Mouse (Mus musculus): ENCODE measurements around the gene Gpr171. TPM values are rescaled to one million over a fixed set of nuclear protein-coding genes. Genes with fewer than 3 reads are reported as not detected.
"Not testable (repeated sequence)": the region's sequence is repeated elsewhere in the genome, so short reads cannot be mapped to it uniquely, and the experiment has no call there.

Gpr171 gene
- total RNA-seq, 1 experiment: 0.09 TPM

GRCm38 (mm10) chr3:59141507-59142305, 40.1 kb upstream of the Gpr171 start:
- DNase-seq (ENCODE audit: low read depth, low spot score): no peak
- no peak overlapping the region for H3K27ac ChIP-seq (ENCODE audit: insufficient read depth, low read depth, low read length, poor library complexity, severe bottlenecking)
- H3K4me3 ChIP-seq (ENCODE audit: insufficient read depth in 1 of 2, low read depth in 1 of 2, low read length in 2 of 2, poor library complexity in 1 of 2, severe bottlenecking in 1 of 2): no peak overlapping the region
- H3K4me1 ChIP-seq (ENCODE audit: control insufficient read depth in 2 of 2, insufficient read depth in 2 of 2, low read length in 2 of 2, poor library complexity in 1 of 2): no peaks in the 10 kb centered on the region
- no peak for TF ChIP-seq ZC3H11A (IDR thresholded peaks at IDR 0.05; ENCODE audit: borderline replicate concordance, low read depth, low read length)
- no peak for TF ChIP-seq ZNF384 (IDR thresholded peaks at IDR 0.05; ENCODE audit: low read depth, low read length)
- no peak for TF ChIP-seq HCFC1 (IDR thresholded peaks at IDR 0.05; ENCODE audit: borderline replicate concordance, insufficient read depth, low read length)
- TF ChIP-seq MAFK (IDR thresholded peaks at IDR 0.05; ENCODE audit: insufficient read depth, low read depth, low read length): no peak
- TF ChIP-seq CHD2 (IDR thresholded peaks at IDR 0.05; ENCODE audit: low read depth, low read length): no peak
- no peaks in the 10 kb centered on the region for H3K36me3 ChIP-seq (ENCODE audit: control insufficient read depth, insufficient read depth, low read length, poor library complexity, severe bottlenecking)
- H3K9ac ChIP-seq (ENCODE audit: insufficient read depth, low read depth, low read length, poor library complexity, severe bottlenecking): no peak overlapping the region
- no peaks in the 10 kb centered on the region for H3K9me3 ChIP-seq (ENCODE audit: control insufficient read depth, insufficient read depth, low read depth, low read length)
- in situ Hi-C loops (cut with MboI; ENCODE audit: low sequenced_read_pairs in 2 of 2, unreplicated experiment in 2 of 2): no loop called here

- H3K4me3 ChIP-seq (ENCODE audit: insufficient read depth in 1 of 2, low read depth in 1 of 2, low read length in 2 of 2, poor library complexity in 1 of 2, severe bottlenecking in 1 of 2); in situ Hi-C loops (cut with MboI; ENCODE audit: low sequenced_read_pairs in 2 of 2, unreplicated experiment in 2 of 2); H3K4me1 ChIP-seq (ENCODE audit: control insufficient read depth in 2 of 2, insufficient read depth in 2 of 2, low read length in 2 of 2, poor library complexity in 1 of 2); DNase-seq (ENCODE audit: low read depth, low spot score); H3K36me3 ChIP-seq (ENCODE audit: control insufficient read depth, insufficient read depth, low read length, poor library complexity, severe bottlenecking); H3K9ac ChIP-seq (ENCODE audit: insufficient read depth, low read depth, low read length, poor library complexity, severe bottlenecking); H3K9me3 ChIP-seq (ENCODE audit: control insufficient read depth, insufficient read depth, low read depth, low read length); H3K27ac ChIP-seq (ENCODE audit: insufficient read depth, low read depth, low read length, poor library complexity, severe bottlenecking): not testable (repeated sequence)
Observed at GRCm38 (mm10) chr3:59140941-59141340, 39.3 kb upstream of the Gpr171 start.

- Histone ChIP-seq H3K27ac (ENCODE audit: insufficient read depth, low read depth, low read length, poor library complexity, severe bottlenecking) (no peak overlapping the region), H3K9me3 (ENCODE audit: control insufficient read depth, insufficient read depth, low read depth, low read length) (no peaks in the 10 kb centered on the region), H3K4me1 (ENCODE audit: control insufficient read depth in 2 of 2, insufficient read depth in 2 of 2, low read length in 2 of 2, poor library complexity in 1 of 2) (no peaks in the 10 kb centered on the region), H3K36me3 (ENCODE audit: control insufficient read depth, insufficient read depth, low read length, poor library complexity, severe bottlenecking) (no peaks in the 10 kb centered on the region), H3K9ac (ENCODE audit: insufficient read depth, low read depth, low read length, poor library complexity, severe bottlenecking) (no peak overlapping the region), H3K4me3 (ENCODE audit: insufficient read depth in 1 of 2, low read depth in 1 of 2, low read length in 2 of 2, poor library complexity in 1 of 2, severe bottlenecking in 1 of 2) (no peak overlapping the region)
- DNase-seq (ENCODE audit: low read depth, low spot score): no peak
- TF ChIP-seq ZC3H11A (IDR thresholded peaks at IDR 0.05; ENCODE audit: borderline replicate concordance, low read depth, low read length) (no peak), MAFK (IDR thresholded peaks at IDR 0.05; ENCODE audit: insufficient read depth, low read depth, low read length) (no peak), HCFC1 (IDR thresholded peaks at IDR 0.05; ENCODE audit: borderline replicate concordance, insufficient read depth, low read length) (no peak), ZNF384 (IDR thresholded peaks at IDR 0.05; ENCODE audit: low read depth, low read length) (no peak), CHD2 (IDR thresholded peaks at IDR 0.05; ENCODE audit: low read depth, low read length) (no peak)
- in situ Hi-C loops (cut with MboI; ENCODE audit: low sequenced_read_pairs in 2 of 2, unreplicated experiment in 2 of 2): no loop called here
Observed at GRCm38 (mm10) chr3:59140115-59140514, 38.5 kb upstream of the Gpr171 start.

GRCm38 (mm10) chr3:59139651-59140051, 38.0 kb upstream of the Gpr171 start:
- TF ChIP-seq CHD2 (IDR thresholded peaks at IDR 0.05; ENCODE audit: low read depth, low read length): no peak
- no peak for TF ChIP-seq MAFK (IDR thresholded peaks at IDR 0.05; ENCODE audit: insufficient read depth, low read depth, low read length)
- no peak for TF ChIP-seq ZNF384 (IDR thresholded peaks at IDR 0.05; ENCODE audit: low read depth, low read length)
- TF ChIP-seq HCFC1 (IDR thresholded peaks at IDR 0.05; ENCODE audit: borderline replicate concordance, insufficient read depth, low read length): no peak
- no peak for TF ChIP-seq ZC3H11A (IDR thresholded peaks at IDR 0.05; ENCODE audit: borderline replicate concordance, low read depth, low read length)
- in situ Hi-C loops (cut with MboI; ENCODE audit: low sequenced_read_pairs in 2 of 2, unreplicated experiment in 2 of 2): no loop called here
- H3K9ac ChIP-seq (ENCODE audit: insufficient read depth, low read depth, low read length, poor library complexity, severe bottlenecking): no peak overlapping the region

More at GRCm38 (mm10) chr3:59139651-59140051, 38.0 kb upstream of the Gpr171 start:
- Histone ChIP-seq H3K27ac (ENCODE audit: insufficient read depth, low read depth, low read length, poor library complexity, severe bottlenecking) (no peak overlapping the region), H3K9me3 (ENCODE audit: control insufficient read depth, insufficient read depth, low read depth, low read length) (no peaks in the 10 kb centered on the region), H3K36me3 (ENCODE audit: control insufficient read depth, insufficient read depth, low read length, poor library complexity, severe bottlenecking) (no peaks in the 10 kb centered on the region), H3K4me1 (ENCODE audit: control insufficient read depth in 2 of 2, insufficient read depth in 2 of 2, low read length in 2 of 2, poor library complexity in 1 of 2) (no peaks in the 10 kb centered on the region), H3K4me3 (ENCODE audit: insufficient read depth in 1 of 2, low read depth in 1 of 2, low read length in 2 of 2, poor library complexity in 1 of 2, severe bottlenecking in 1 of 2) (no peak overlapping the region)
- DNase-seq (ENCODE audit: low read depth, low spot score): no peak

Data from ES-E14 (cell line).